Mouse (Mus musculus): ENCODE results near the gene Lpp.

Lpp gene

GRCm38 (mm10) chr16:24392651-24393555 is at the start of gene Lpp:
Gene Lpp (plus strand): TSS chr16:24393507.
- DNase-seq (ENCODE audit: low spot score): peak; percentile 77

GRCm38 (mm10) chr16:24347582-24348411 is 45.5 kb upstream of the Lpp start:
- no peak for DNase-seq (ENCODE audit: low spot score)

- no peak for DNase-seq (ENCODE audit: low spot score)
These were observed 43.0 kb upstream of the Lpp start for GRCm38 (mm10) chr16:24350306-24350705.

GRCm38 (mm10) chr16:24350751-24351150 is 42.6 kb upstream of the Lpp start:
- DNase-seq (ENCODE audit: low spot score): no peak

GRCm38 (mm10) chr16:24351811-24352210 is 41.5 kb upstream of the Lpp start:
- no peak for DNase-seq (ENCODE audit: low spot score)

GRCm38 (mm10) chr16:24353816-24354215 is 39.5 kb upstream of the Lpp start:
- no peak for DNase-seq (ENCODE audit: low spot score)

GRCm38 (mm10) chr16:24361667-24362066 is 31.6 kb upstream of the Lpp start:
- no peak for DNase-seq (ENCODE audit: low spot score)

- DNase-seq (ENCODE audit: low spot score): no peak
These were observed 29.1 kb upstream of the Lpp start for GRCm38 (mm10) chr16:24364030-24364687.

- no peak for DNase-seq (ENCODE audit: low spot score)
These were observed 27.4 kb upstream of the Lpp start for GRCm38 (mm10) chr16:24365900-24366299.

GRCm38 (mm10) chr16:24367071-24367470 is 26.2 kb upstream of the Lpp start:
- no peak for DNase-seq (ENCODE audit: low spot score)

GRCm38 (mm10) chr16:24367506-24367905 is 25.8 kb upstream of the Lpp start:
- DNase-seq (ENCODE audit: low spot score): no peak

- no peak for DNase-seq (ENCODE audit: low spot score)
These were observed 16.8 kb upstream of the Lpp start for GRCm38 (mm10) chr16:24376478-24376877.

GRCm38 (mm10) chr16:24390596-24390995 is 2.7 kb upstream of the Lpp start:
- no peak for DNase-seq (ENCODE audit: low spot score)

- DNase-seq (ENCODE audit: low spot score): no peak
These were observed 2.2 kb upstream of the Lpp start for GRCm38 (mm10) chr16:24391111-24391510.

- no peak for DNase-seq (ENCODE audit: low spot score)
These were observed 1.4 kb upstream of the Lpp start for GRCm38 (mm10) chr16:24391901-24392300.

- peak; percentile 49 for DNase-seq (ENCODE audit: low spot score)
These were observed 376 bp downstream of the Lpp start for GRCm38 (mm10) chr16:24393556-24394210.

GRCm38 (mm10) chr16:24394211-24394991 is 1.1 kb downstream of the Lpp start:
- peak; percentile 15 for DNase-seq (ENCODE audit: low spot score)

GRCm38 (mm10) chr16:24395100-24395499 is 1.8 kb downstream of the Lpp start:
- DNase-seq (ENCODE audit: low spot score): no peak

- no peak for DNase-seq (ENCODE audit: low spot score)
These were observed 3.2 kb downstream of the Lpp start for GRCm38 (mm10) chr16:24396504-24396903.

- DNase-seq (ENCODE audit: low spot score): no peak
These were observed 5.2 kb downstream of the Lpp start for GRCm38 (mm10) chr16:24398476-24398875.

- no peak for DNase-seq (ENCODE audit: low spot score)
These were observed 5.6 kb downstream of the Lpp start for GRCm38 (mm10) chr16:24398893-24399292.

Measured in retina, embryonic 14.5 days (tissue).